1 mouse cellular context compared by ENCODE assay signal in the genomic region with DNA sequence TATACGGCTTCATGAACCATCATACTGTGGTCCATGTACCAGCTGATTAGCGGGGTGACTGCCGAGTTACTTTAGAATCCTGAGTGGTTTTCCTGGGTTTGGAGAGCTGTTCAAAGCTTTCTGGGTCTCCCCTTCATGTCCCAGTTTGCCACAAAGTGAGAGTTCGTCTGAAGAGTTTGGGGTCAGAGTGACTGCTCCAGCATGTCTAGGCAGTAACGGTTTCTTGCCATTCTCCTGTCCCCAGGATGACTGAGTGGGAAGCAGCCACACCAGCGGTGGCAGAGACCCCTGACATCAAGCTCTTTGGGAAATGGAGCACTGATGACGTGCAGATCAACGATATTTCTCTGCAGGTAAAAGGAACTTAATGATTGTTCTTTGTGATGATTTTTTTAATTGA.
TF ChIP-seq lines count a peak whose summit lies in the region.

No protein-coding gene starts in this region.

TF ChIP-seq in MEL, 35 proteins besides CTCF, POLR2A, EP300 and RAD21:
- TF ChIP-seq CHD1 (IDR thresholded peaks at IDR 0.05; ENCODE audit: low read depth, low read length) (peak; percentile 90), TCF12 (IDR thresholded peaks at IDR 0.05; ENCODE audit: low read depth, low read length) (no peak), POLR2AphosphoS2 (IDR thresholded peaks at IDR 0.05; ENCODE audit: low read length) (peak; percentile 21; the same call in 1 of the 2 replicates), HCFC1 (IDR thresholded peaks at IDR 0.05; ENCODE audit: low read depth, low read length) (no peak)
